Mouse (Mus musculus): ENCODE measurements around the gene Nek8.

Gene Nek8

GRCm38 (mm10) chr11:78183884-78184514 is 7.5 kb upstream of the Nek8 start:
- no peak for DNase-seq (ENCODE audit: extremely low spot score)

GRCm38 (mm10) chr11:78182961-78183844 is 6.7 kb upstream of the Nek8 start, which contains the start of gene Rpl23a:
Gene Rpl23a (minus strand): TSS chr11:78183584.
- DNase-seq (ENCODE audit: extremely low spot score), result peak; percentile 91

- no peak for DNase-seq (ENCODE audit: extremely low spot score)
Observed at GRCm38 (mm10) chr11:78182450-78182849, 6.0 kb upstream of the Nek8 start.

- no peak for DNase-seq (ENCODE audit: extremely low spot score)
Observed at GRCm38 (mm10) chr11:78181830-78182357, 5.4 kb upstream of the Nek8 start.

GRCm38 (mm10) chr11:78180081-78180761 is 3.7 kb upstream of the Nek8 start:
- DNase-seq (ENCODE audit: extremely low spot score), result no peak

GRCm38 (mm10) chr11:78179438-78179999 is 3.0 kb upstream of the Nek8 start:
- DNase-seq (ENCODE audit: extremely low spot score), result peak; percentile 61

- peak; percentile 72 for DNase-seq (ENCODE audit: extremely low spot score)
Observed at GRCm38 (mm10) chr11:78178859-78179437, 2.5 kb upstream of the Nek8 start.

- DNase-seq (ENCODE audit: extremely low spot score), result peak; percentile 97
Observed at GRCm38 (mm10) chr11:78177903-78178858, 1.7 kb upstream of the Nek8 start.

- DNase-seq (ENCODE audit: extremely low spot score), result no peak
Observed at GRCm38 (mm10) chr11:78177437-78177836, 962 bp upstream of the Nek8 start.

GRCm38 (mm10) chr11:78176905-78177331 is 443 bp upstream of the Nek8 start:
- DNase-seq (ENCODE audit: extremely low spot score), result no peak

GRCm38 (mm10) chr11:78175771-78176401 is 589 bp downstream of the Nek8 start:
- DNase-seq (ENCODE audit: extremely low spot score), result no peak

- no peak for DNase-seq (ENCODE audit: extremely low spot score)
Observed at GRCm38 (mm10) chr11:78174506-78174905, 2.0 kb downstream of the Nek8 start.

- no peak for DNase-seq (ENCODE audit: extremely low spot score)
Observed at GRCm38 (mm10) chr11:78172748-78173383, 3.6 kb downstream of the Nek8 start.

- DNase-seq (ENCODE audit: extremely low spot score), result no peak
Observed at GRCm38 (mm10) chr11:78172034-78172747, 4.3 kb downstream of the Nek8 start.

GRCm38 (mm10) chr11:78171328-78171727 is 5.1 kb downstream of the Nek8 start:
- DNase-seq (ENCODE audit: extremely low spot score), result no peak

- DNase-seq (ENCODE audit: extremely low spot score), result no peak
Observed at GRCm38 (mm10) chr11:78170306-78170705, 6.2 kb downstream of the Nek8 start.

- no peak for DNase-seq (ENCODE audit: extremely low spot score)
Observed at GRCm38 (mm10) chr11:78168541-78169468, 7.7 kb downstream of the Nek8 start.

Measured in embryo, embryonic 9.5 days (tissue).